Mouse (Mus musculus) spleen, postnatal 10 days (tissue): ENCODE data around the gene Adi1.

Source experiments
- DNase-seq, 2 experiments: peaks; one replicate each; pipeline ENCODE4 v3.0.0; 2021 to 2022; ENCODE audit warnings: low spot score in 2 of 2

The Adi1 gene

GRCm38 (mm10) chr12:28675121-28675924 lies at the start of gene Adi1:
TSS of gene Adi1 (plus strand) at chr12:28675231.
- peak; percentile 51 to 81 for DNase-seq

GRCm38 (mm10) chr12:28625407-28625806 lies 49.6 kb upstream of the Adi1 start:
- DNase-seq, result no peak

- DNase-seq, result no peak
These were observed 47.9 kb upstream of the Adi1 start for GRCm38 (mm10) chr12:28627092-28627491.

GRCm38 (mm10) chr12:28628436-28628835 lies 46.6 kb upstream of the Adi1 start:
- DNase-seq, result no peak

- no peak for DNase-seq
These were observed 39.9 kb upstream of the Adi1 start for GRCm38 (mm10) chr12:28635058-28635534.

- DNase-seq, result peak; percentile 90 to 94
These were observed 39.2 kb upstream of the Adi1 start, which contains the start of gene Rps7 for GRCm38 (mm10) chr12:28635535-28636476. TSS of gene Rps7 (minus strand) at chr12:28635953.

GRCm38 (mm10) chr12:28636543-28636942 lies 38.5 kb upstream of the Adi1 start:
- DNase-seq, result no peak

- DNase-seq, result no peak
These were observed 36.3 kb upstream of the Adi1 start for GRCm38 (mm10) chr12:28638778-28639177.

- DNase-seq, result peak; percentile 85 to 94
These were observed 25.6 kb upstream of the Adi1 start, which contains the start of gene Rnaseh1 for GRCm38 (mm10) chr12:28649141-28650110. TSS of gene Rnaseh1 (plus strand) at chr12:28649602.

- DNase-seq, result no peak
These were observed 12.4 kb upstream of the Adi1 start for GRCm38 (mm10) chr12:28662628-28663027.

GRCm38 (mm10) chr12:28666734-28667133 lies 8.3 kb upstream of the Adi1 start:
- DNase-seq, result no peak

GRCm38 (mm10) chr12:28667287-28667686 lies 7.7 kb upstream of the Adi1 start:
- no peak for DNase-seq

GRCm38 (mm10) chr12:28674038-28674720 lies 852 bp upstream of the Adi1 start:
- no peak for DNase-seq

GRCm38 (mm10) chr12:28675925-28676209 lies 836 bp downstream of the Adi1 start:
- DNase-seq, result no peak

- DNase-seq, result no peak
These were observed 9.6 kb downstream of the Adi1 start for GRCm38 (mm10) chr12:28684674-28685073.

- no peak for DNase-seq
These were observed 10.7 kb downstream of the Adi1 start for GRCm38 (mm10) chr12:28685771-28686170.

- no peak for DNase-seq
These were observed 11.3 kb downstream of the Adi1 start for GRCm38 (mm10) chr12:28686199-28686879.

GRCm38 (mm10) chr12:28688996-28689395 lies 14.0 kb downstream of the Adi1 start:
- no peak for DNase-seq

- DNase-seq, result no peak
These were observed 15.7 kb downstream of the Adi1 start for GRCm38 (mm10) chr12:28690730-28691129.

- no peak for DNase-seq
These were observed 18.7 kb downstream of the Adi1 start for GRCm38 (mm10) chr12:28693738-28694137.
